Mouse (Mus musculus) heart, adult 9 months (tissue): ENCODE data around the gene Cntn2.
"Not testable (repeated sequence)": the region's sequence is repeated elsewhere in the genome, so short reads cannot be mapped to it uniquely, and the experiment has no call there.

Experiments
- DNase-seq, 2 experiments: peaks; one replicate each; pipeline ENCODE4 v3.0.0; 2022; ENCODE audit warnings: low spot score in 2 of 2

Gene Cntn2

DNA sequence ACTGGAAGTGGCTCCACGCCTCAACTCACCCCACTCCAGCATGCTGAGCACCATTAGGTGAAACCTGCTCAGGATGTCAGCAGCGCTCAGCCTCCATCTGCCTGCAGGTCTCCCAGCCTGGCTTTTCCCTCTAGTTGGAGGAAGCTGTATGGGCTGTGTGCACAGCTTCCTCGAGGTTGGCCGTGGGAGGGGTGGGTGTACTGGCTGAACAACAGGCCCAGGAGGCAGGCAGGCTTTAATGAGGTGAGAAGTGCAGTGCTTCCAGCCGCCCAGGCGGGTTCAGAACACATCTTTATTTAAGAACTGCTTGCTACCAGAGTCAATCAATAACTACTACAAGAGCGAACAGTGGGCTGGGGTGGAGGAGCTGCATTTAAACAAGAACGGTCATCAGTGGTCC, 31.5 kb downstream of the Cntn2 start:
- no peak for DNase-seq

DNA sequence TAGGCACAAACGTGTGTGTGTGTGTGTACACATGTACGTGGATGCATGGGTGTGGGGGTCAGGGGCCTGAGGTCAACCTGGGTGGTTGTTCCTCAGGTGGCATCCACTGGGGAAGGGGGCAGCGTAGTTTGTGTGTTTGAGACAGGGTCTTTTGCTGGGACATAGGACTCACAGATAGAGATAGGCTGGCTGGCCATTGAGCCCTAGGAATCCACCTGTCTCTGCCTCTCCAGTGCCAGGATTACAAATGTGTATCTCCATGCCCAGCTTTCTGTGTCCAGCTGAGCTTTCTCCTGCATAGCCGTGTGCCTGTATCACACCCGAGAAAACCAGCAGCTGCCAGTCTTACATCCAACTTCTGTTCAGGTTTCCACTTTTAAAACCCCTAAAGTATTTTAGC, 33.3 kb downstream of the Cntn2 start:
- no peak for DNase-seq

DNA sequence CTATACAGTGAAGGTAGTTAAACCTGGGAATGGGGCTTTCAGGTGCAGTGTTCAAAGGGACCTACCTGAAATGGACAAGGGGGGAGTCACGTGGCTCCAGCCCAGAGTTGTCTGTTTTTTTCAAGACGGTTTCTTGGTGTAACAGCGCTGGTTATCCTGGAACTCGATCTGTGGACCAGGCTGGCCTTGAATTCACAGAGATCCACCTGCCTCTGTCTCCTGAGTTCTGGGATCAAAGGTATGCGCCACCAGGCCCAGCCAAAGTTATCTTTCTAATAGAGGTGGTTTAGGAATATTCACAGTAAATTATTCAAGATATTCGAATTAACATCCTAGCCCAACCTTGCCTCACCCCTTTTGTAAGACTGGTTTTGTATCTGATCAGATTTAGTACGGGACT, 36.4 kb downstream of the Cntn2 start:
- no peak for DNase-seq

DNA sequence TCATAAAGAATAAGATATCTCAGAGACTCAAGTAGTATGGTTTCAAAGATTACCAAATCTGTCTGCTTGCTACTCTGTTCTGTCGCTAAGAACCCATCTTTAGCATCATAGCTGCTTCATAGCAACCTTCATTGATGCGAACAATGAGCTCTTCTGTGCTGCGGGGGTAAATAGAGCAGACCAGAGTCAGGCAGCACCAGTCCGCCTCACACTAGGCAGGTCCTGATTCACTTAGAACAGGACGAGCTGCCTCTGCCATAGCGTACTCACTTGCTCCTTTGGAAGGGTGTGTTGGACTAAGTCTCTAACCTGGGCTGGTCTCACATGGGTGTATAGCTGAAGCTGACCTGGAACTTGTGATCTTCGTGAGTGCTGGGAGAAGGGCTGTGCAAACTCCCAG, 37.0 kb downstream of the Cntn2 start, which contains the start of gene Tmem81:
Gene Tmem81 (plus strand): TSS at position 173 of the 400 bp plus-strand sequence.
- no peak for DNase-seq

DNA sequence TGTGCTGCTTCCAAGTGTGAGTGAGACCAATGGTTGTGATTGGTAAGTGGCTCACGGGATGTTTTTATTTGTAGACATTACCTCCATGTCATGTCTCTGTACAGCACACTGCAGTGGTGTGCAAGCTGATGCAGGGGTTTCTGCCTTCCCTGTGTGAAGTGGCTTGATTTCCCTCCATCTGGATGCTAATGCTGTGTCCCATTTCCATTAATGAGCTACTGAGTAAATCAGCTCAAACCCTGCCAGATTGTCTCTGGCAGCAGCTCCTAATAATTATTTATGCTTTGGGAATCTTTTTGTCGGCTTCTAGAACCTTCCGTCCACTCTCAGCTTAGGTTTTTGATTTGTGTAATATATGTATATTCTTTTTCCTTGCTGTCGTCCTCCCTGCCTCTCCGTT, 37.9 kb downstream of the Cntn2 start:
- no peak for DNase-seq

DNA sequence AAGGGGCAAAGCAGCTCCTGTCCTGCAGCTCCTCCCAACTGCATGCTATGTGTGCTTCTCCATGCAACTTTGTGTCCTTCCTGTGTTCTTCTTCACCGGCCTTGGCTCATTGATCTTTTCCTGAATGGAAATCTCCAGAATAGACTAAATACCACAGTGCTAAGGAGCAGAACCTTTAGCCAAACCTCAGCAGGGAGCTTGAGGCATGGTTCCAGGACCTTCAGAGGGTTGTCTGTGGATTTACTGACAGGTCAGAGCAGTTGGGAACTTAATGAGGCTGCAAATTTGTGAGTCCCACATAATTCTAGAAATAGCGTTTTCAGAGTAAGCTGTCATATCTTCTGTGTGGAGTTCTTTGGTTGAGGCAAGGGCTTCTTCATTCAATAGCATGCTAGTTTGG, 42.5 kb downstream of the Cntn2 start:
- no peak for DNase-seq

DNA sequence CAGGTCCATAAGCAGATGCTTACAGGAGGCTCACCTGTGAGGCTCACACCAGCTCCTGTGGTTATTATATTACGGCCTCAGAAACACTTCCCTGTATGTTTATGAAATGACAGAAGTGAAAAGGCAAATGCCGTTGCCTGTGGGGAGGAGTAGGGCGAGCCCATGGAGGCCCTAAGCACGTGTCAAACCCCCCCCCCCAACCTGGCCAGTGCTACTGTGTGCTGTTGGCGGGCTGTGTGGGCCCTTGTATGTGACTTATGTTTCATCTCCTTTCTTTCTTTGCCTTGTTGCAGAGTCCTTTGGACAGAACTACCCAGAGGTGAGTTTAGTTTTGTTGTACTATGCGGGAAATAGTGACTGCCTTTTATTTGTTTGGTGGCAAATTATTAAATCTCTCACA, 59.3 kb downstream of the Cntn2 start:
- DNase-seq, result no peak

DNA sequence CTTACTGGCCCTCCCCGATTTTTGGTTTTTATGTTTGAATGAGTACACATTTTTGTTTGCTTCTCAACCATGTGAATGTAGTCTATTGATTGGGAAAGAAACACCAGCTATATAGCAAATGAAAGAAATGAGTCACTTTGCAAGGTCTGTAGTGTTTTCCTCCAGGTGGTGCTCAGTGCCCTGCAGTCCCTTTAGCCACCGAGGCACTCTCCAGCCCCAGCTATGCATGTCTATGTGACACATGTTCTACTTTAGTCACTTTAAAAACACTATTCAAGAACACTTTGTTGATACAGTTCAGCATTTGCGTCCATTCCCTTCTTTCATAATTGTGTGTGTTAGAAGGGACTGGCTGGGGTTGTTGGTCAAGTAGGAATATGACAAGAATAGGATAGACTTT, 59.8 kb downstream of the Cntn2 start:
- no peak for DNase-seq

DNA sequence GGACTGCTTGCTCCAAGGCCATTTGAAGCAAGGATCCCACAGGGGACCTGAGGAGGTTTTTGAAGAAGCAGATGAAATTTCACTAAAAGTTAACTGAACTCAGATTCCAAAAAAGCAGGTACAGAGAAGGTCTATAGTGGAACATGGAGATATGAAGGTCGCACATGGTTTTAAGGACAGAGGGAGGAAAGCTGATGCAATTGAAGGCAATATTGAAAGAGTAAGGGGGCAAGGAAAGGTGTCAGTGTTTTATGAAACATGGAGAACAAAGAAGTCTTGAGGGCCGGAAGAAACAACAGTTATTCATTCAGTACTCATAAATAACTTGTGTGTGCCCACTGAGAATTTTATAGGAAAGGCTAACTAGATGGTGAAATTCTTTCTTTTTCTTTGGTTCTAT, 61.4 kb downstream of the Cntn2 start:
- DNase-seq, result no peak

DNA sequence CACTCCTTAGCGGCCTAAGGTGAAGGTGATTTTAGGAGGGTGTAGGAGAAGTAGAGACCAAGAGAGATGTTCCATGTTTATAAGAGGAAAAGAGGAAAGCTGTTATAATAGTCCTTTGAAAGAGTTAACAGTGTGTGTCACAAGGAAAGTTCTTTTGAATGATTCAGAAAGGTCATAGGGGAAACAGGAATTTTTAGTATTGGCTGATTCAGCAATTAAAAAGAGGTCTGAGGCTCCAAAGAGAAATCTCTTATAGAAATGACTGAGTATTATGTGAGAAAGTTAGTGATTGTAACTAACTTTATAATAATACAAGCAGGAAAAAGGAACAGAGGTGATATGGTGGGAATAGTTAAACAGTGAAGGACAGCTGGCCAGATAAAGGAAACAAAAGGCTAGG, 63.6 kb downstream of the Cntn2 start:
- DNase-seq, result no peak

DNA sequence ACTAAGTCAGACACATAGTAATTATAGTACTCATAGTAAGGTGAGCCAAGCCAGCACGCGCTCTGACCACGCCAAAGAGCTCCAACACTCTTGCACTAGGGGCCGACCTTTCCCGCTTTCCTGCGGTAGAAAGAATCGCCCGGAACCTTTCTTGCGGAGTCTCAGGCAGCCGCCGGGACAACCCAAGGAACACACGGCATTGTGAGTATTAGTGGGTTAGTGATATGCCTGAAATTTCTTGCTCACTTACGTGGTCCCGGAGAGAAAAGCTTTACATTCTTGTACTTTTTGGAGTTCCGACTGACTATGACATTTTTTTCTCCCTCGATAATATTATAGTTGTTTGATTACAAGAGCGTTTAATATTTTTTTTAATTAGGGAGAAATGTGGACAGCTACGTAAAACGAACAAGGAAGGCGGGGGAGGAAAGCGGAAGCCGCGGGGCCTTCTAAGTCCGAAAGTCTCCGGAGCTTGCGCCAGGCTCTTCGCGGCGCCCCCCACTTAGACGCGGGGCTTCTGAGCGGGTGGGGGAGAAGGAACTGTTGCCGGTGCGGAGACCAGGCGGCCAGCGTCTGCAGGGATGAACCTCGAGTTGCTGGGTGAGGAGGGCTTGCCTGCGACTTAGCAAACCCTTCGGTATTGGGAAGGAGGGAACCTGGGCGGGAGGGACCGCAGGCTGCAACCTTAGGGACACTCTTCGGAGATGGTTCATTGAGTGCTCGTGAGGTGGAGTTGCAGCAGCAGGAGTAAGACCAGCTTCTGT, 65.9 kb downstream of the Cntn2 start, which contains the start of gene Rbbp5:
Gene Rbbp5 (plus strand): TSS at position 438 of the 764 bp plus-strand sequence.
- DNase-seq, result peak; percentile 79 to 90

DNA sequence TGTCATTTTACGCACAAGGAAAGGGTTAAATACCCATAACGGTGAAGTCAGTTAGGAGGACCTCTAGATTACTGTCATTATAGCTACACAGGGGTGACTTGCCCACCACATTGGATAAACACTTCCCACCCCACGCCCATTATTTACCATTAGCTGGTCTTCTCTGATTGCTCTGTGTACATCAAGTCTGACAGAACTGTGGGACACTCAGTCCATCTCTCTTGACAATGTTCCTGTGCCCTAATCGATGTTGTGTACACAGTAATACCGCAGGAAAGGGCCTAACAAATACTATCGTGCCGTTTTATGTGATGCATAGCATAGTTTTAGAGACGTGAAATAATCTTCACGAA, 66.5 kb downstream of the Cntn2 start:
- no peak for DNase-seq

DNA sequence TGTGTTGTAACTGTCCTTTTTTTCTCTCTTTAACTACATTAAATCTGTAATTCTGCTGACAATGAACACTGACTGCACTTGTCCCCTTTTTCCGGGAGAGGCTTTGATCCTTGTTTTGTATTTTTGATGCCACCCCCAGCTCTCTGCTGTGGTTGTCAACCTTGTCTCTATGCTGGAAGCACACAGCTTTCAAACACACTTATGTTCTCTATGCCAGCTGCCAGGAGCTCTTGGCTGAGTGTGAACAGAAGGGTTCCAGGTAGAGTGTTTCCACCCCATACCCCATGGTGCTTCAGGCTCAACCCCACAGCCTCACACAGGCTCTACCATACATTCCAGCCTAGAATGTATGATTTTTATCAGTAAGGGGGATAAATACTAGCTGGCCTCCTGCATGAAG, 68.6 kb downstream of the Cntn2 start:
- DNase-seq, result no peak

DNA sequence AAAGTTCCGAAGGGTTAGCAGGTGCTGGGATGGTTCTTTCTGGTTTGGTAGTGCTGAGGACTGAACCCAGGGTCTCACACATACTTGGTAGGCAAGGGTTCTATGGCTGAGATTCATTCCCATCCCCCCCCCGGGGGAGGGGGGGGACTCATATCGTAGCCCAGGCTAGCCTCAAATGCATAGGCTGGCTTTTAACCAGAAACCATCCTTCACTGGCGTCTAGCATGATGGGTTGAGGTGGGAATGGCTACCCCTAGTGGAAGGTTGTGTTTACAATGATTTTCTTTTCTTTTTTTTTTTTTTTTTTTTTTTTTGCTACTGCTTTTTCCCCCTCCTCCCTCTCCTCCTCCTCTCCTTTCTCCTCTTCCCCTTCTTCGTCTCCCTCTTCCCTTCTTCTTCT, 70.5 kb downstream of the Cntn2 start:
- DNase-seq, result no peak

DNA sequence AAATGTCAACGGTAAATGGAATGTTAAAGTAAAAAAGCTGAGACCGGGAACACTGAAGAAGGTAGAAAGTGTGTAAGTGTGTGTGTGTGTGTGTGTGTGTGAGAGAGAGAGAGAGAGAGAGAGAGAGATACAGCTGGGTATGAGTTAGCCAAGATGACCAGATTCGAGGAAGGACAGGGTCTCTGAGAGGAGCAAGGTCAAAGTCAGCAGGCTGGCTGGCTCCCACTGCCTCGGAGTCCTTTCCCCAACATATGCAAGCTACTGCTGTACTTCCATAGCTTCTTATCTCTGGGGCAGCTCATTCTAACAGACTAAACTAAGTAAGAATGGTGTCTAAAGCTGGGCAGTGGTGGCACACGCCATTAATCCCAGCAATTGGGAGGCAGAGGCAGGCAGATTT, 71.6 kb downstream of the Cntn2 start:
- no peak for DNase-seq

DNA sequence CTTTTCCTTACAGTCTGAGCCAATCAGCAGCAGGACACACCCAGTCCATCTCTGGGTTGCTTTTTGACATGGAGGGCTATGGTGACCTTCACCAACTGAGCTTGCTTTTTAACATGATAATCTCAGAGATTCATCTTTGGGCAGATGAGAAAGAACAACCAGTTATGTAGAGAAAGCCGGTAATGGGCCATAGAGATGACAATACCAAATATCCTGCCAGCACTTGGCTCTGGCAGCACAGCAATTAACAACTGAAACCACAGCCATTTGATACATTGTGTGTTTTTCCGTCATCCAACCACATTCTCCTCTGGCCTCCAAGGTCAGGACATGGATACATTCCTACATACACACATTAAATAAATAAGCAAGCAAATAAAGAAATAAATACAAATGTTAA, 72.0 kb downstream of the Cntn2 start:
- no peak for DNase-seq

DNA sequence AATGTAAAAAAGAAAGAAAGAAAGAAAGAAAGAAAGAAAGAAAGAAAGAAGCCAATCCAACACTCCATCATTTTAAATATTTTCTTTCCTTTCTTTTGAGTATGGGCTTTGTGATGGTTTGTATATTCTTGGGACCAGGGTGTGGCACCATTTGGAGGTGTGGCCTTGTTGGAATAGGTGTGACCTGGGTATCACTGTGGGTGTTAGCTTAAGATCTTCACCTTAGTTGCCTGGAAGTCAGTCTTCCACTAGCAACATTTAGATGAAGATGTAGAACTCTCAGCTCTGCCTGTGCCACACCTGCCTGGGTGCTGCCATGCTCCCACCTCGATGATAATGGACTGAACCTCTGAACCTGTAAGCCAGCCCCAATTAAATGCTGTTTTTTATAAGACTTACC, 73.0 kb downstream of the Cntn2 start:
- not testable (repeated sequence) for DNase-seq

DNA sequence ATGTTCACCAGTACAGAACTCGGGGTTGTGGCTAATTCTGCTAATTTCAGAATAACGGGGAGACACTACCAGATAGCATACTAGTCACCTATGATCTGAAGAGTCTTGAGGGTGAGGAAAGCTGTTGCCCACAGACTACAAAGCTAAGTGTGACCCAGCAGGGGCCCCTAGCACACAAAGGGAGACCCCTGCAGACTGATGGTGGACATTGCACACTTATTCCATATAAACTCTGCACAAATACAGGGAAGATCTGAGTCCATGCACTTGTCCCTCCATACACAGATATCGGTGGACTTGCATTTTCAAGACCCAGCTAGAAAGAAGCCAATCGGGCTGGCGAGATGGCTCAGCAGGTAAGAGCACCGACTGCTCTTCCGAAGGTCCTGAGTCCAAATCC, 73.5 kb downstream of the Cntn2 start:
- no peak for DNase-seq

DNA sequence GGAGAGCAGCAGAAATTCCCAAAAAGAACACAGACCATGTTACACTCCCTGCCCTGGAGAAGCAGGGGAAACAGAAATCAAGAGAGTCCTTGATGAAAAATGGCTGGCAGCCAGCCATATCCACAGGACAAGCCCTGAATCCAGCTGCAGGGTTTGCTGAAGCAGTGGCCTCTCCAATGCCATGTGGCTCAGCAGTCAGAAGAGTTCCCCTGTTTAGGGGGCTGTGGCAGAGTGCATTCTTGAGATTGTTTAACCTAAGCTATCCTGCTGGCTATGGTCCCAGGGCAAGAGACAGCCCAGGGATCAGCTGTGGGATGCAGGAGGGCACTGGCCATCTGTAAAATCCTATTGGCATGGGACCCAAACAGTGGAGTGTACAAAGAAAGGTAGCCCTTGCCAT, 74.1 kb downstream of the Cntn2 start:
- DNase-seq, result no peak

DNA sequence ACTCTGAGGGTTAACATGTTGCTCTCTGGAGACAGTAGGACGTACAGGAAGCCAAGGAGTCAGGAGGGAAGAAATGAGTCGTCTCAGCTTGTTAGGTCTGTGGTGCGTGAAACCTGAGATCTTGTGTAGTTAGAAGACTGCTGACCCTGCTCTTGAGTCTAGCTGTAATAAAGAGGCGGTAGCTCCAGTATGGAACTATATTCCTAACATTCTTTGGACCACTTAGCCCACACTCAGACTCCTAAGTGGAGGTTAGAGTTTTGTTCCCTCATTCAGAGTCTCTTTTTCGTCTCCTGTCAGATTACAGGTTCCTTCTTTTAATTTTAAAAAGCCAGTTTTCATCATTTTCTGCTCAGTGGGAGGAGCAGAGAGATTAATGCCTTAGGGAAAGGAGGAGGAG, 78.4 kb downstream of the Cntn2 start:
- DNase-seq, result no peak
